Mouse (Mus musculus) heart, postnatal 14 days (tissue): ENCODE results near the gene Pla2g2e. TPM values are rescaled to one million over a fixed set of nuclear protein-coding genes. Genes with fewer than 3 reads are reported as not detected.
"Not testable (repeated sequence)": the region's sequence is repeated elsewhere in the genome, so short reads cannot be mapped to it uniquely, and the experiment has no call there.

Experiments used
- DNase-seq, 2 experiments: peaks; one replicate each; pipeline ENCODE4 v3.0.0; 2021 to 2022
- intact Hi-C: fragments of 180-260 bp; cut with DNase I; formaldehyde crosslinking; loops from one replicate; pipeline ENCODE4 v1.15.1; 2025
- total RNA-seq, 2 experiments: library from RNA; stranded (reverse); gene quantifications; 2 replicates each; pipeline ENCODE4 v1.2.3; 2021

Pla2g2e gene
- total RNA-seq, 2 experiments from 2014 or later: 1.4 TPM

- DNase-seq: peak in 1 of 2 experiments; percentile 35
Measured at GRCm38 (mm10) chr4:138880811-138881584, 3.3 kb downstream of the Pla2g2e start.

GRCm38 (mm10) chr4:138882179-138882578 is 4.4 kb downstream of the Pla2g2e start:
- no peak for DNase-seq
- intact Hi-C loops: no loop called here

More at GRCm38 (mm10) chr4:138880811-138881584, 3.3 kb downstream of the Pla2g2e start:
- intact Hi-C loops: no loop called here

- intact Hi-C loops: loop anchor here (1.0 kb wide), 1 partner anchor 18 kb away; no protein-coding TSS in a partner anchor
Measured at GRCm38 (mm10) chr4:138884261-138884660, 6.5 kb downstream of the Pla2g2e start.

GRCm38 (mm10) chr4:138889165-138889564 is 11.4 kb downstream of the Pla2g2e start:
- intact Hi-C loops: no loop called here
- no peak for DNase-seq

More at GRCm38 (mm10) chr4:138884261-138884660, 6.5 kb downstream of the Pla2g2e start:
- peak; percentile 86 to 91 for DNase-seq

- DNase-seq: peak; percentile 21 to 25
- intact Hi-C loops: no loop called here
Measured at GRCm38 (mm10) chr4:138889635-138890034, 11.9 kb downstream of the Pla2g2e start.

GRCm38 (mm10) chr4:138892655-138893054 is 14.9 kb downstream of the Pla2g2e start:
- intact Hi-C loops: no loop called here

GRCm38 (mm10) chr4:138893789-138894188 is 16.0 kb downstream of the Pla2g2e start:
- DNase-seq, intact Hi-C loops: not testable (repeated sequence)

More at GRCm38 (mm10) chr4:138892655-138893054, 14.9 kb downstream of the Pla2g2e start:
- DNase-seq: no peak

- intact Hi-C loops: no loop called here
- DNase-seq: no peak
Measured at GRCm38 (mm10) chr4:138899361-138899760, 21.6 kb downstream of the Pla2g2e start.

GRCm38 (mm10) chr4:138905624-138906337 is 28.0 kb downstream of the Pla2g2e start:
- DNase-seq: no peak
- intact Hi-C loops: no loop called here

- intact Hi-C loops: no loop called here
- no peak for DNase-seq
Measured at GRCm38 (mm10) chr4:138913141-138913787, 35.5 kb downstream of the Pla2g2e start.

GRCm38 (mm10) chr4:138913797-138914196 is 36.1 kb downstream of the Pla2g2e start, which contains the start of gene Otud3:
TSS of gene Otud3 (minus strand) at chr4:138913945.
- intact Hi-C loops: no loop called here
- peak; percentile 96 to 97 for DNase-seq

- no peak for DNase-seq
- intact Hi-C loops: no loop called here
Measured at GRCm38 (mm10) chr4:138917282-138917681, 39.5 kb downstream of the Pla2g2e start.

GRCm38 (mm10) chr4:138921254-138922130 is 43.8 kb downstream of the Pla2g2e start:
- intact Hi-C loops: loop anchor here (2.0 kb wide), 3 partner anchors 49 to 157 kb away; no protein-coding TSS in a partner anchor
- no peak for DNase-seq

- peak; percentile 96 to 99 for DNase-seq
- intact Hi-C loops: loop anchor here (2.0 kb wide), 3 partner anchors 49 to 157 kb away; no protein-coding TSS in a partner anchor
Measured at GRCm38 (mm10) chr4:138922131-138922459, 44.4 kb downstream of the Pla2g2e start.

GRCm38 (mm10) chr4:138925561-138925960 is 47.8 kb downstream of the Pla2g2e start:
- no peak for DNase-seq
- intact Hi-C loops: no loop called here

Other genes with a start within 250 kb of the Pla2g2e start
- gene Vwa5b1, start 242.1 kb upstream of the Pla2g2e start, total RNA-seq: not detected
- gene Pla2g2c, start 153.2 kb upstream of the Pla2g2e start, total RNA-seq: not detected
- 1 to 10 TPM in 1 of 2 experiments, under 1 TPM in 1; 0.93 to 1.7 TPM for gene Ubxn10, start 140.8 kb upstream of the Pla2g2e start, total RNA-seq
- gene Pla2g2f, start 120.3 kb upstream of the Pla2g2e start, total RNA-seq: under 1 TPM; 0.20 to 0.36 TPM
- under 1 TPM in 1 of 2 experiments, not detected in 1; 0.17 TPM for gene Pla2g2d, start 102.2 kb upstream of the Pla2g2e start, total RNA-seq
- gene Pla2g5, start 14.5 kb upstream of the Pla2g2e start, total RNA-seq: 10 to 100 TPM; 22.4 to 30.4 TPM
- not detected for gene Gm13030, start 4.0 kb upstream of the Pla2g2e start, total RNA-seq
- 10 to 100 TPM in 1 of 2 experiments, 1 to 10 TPM in 1; 9.4 to 10.0 TPM for gene Otud3, start 36.0 kb downstream of the Pla2g2e start, total RNA-seq
- gene Rnf186, start 89.2 kb downstream of the Pla2g2e start, total RNA-seq: under 1 TPM in 1 of 2 experiments, not detected in 1; 0.22 TPM
- 1 to 10 TPM; 7.9 to 8.4 TPM for gene Tmco4, start 94.9 kb downstream of the Pla2g2e start, total RNA-seq
- gene Htr6, start 197.6 kb downstream of the Pla2g2e start, total RNA-seq: not detected
- gene Nbl1, start 215.1 kb downstream of the Pla2g2e start, total RNA-seq: 10 to 100 TPM; 32.1 to 32.2 TPM